Mouse (Mus musculus): ENCODE results near the gene Sbno2.

The Sbno2 gene

GRCm38 (mm10) chr10:80105460-80105859 lies at the start of gene Sbno2:
Sbno2 (minus strand) TSS chr10:80105571.
- DNase-seq (ENCODE audit: low spot score): no peak

- no peak for DNase-seq (ENCODE audit: low spot score)
Observed at GRCm38 (mm10) chr10:80154384-80154783, 49.0 kb upstream of the Sbno2 start.

GRCm38 (mm10) chr10:80153713-80154112 lies 48.3 kb upstream of the Sbno2 start:
- no peak for DNase-seq (ENCODE audit: low spot score)

- no peak for DNase-seq (ENCODE audit: low spot score)
Observed at GRCm38 (mm10) chr10:80152873-80153260, 47.5 kb upstream of the Sbno2 start.

GRCm38 (mm10) chr10:80152071-80152872 lies 46.9 kb upstream of the Sbno2 start:
- peak; percentile 82 for DNase-seq (ENCODE audit: low spot score)

- DNase-seq (ENCODE audit: low spot score): peak; percentile 88
Observed at GRCm38 (mm10) chr10:80151211-80152034, 46.1 kb upstream of the Sbno2 start.

GRCm38 (mm10) chr10:80150226-80151210 lies 45.1 kb upstream of the Sbno2 start:
- no peak for DNase-seq (ENCODE audit: low spot score)

- peak; percentile 98 for DNase-seq (ENCODE audit: low spot score)
Observed at GRCm38 (mm10) chr10:80149291-80150225, 44.2 kb upstream of the Sbno2 start.

GRCm38 (mm10) chr10:80148610-80149290 lies 43.4 kb upstream of the Sbno2 start:
- DNase-seq (ENCODE audit: low spot score): peak; percentile 93

- DNase-seq (ENCODE audit: low spot score): peak; percentile 83
Observed at GRCm38 (mm10) chr10:80147719-80148601, 42.6 kb upstream of the Sbno2 start, which contains the start of gene Midn. Midn (plus strand) TSS chr10:80148272.

GRCm38 (mm10) chr10:80147146-80147718 lies 41.9 kb upstream of the Sbno2 start:
- DNase-seq (ENCODE audit: low spot score): no peak

- DNase-seq (ENCODE audit: low spot score): no peak
Observed at GRCm38 (mm10) chr10:80146568-80147011, 41.2 kb upstream of the Sbno2 start.

- DNase-seq (ENCODE audit: low spot score): peak; percentile 79
Observed at GRCm38 (mm10) chr10:80145896-80146295, 40.5 kb upstream of the Sbno2 start.

GRCm38 (mm10) chr10:80144864-80145838 lies 39.8 kb upstream of the Sbno2 start:
- peak; percentile 79 for DNase-seq (ENCODE audit: low spot score)

- no peak for DNase-seq (ENCODE audit: low spot score)
Observed at GRCm38 (mm10) chr10:80144159-80144558, 38.8 kb upstream of the Sbno2 start.

- DNase-seq (ENCODE audit: low spot score): no peak
Observed at GRCm38 (mm10) chr10:80143664-80144063, 38.3 kb upstream of the Sbno2 start.

- DNase-seq (ENCODE audit: low spot score): no peak
Observed at GRCm38 (mm10) chr10:80142530-80142925, 37.2 kb upstream of the Sbno2 start.

Data from lung, postnatal 25 days (tissue).